Mouse (Mus musculus) forebrain, postnatal 0 days (tissue): ENCODE measurements around the gene Esyt3. TPM values are rescaled to one million over a fixed set of nuclear protein-coding genes. Genes with fewer than 3 reads are reported as not detected.

Source experiments
- ATAC-seq: fragments of 200-750 bp; cut with Nextera tagmentation; 2 replicates; pipeline ENCODE4 v1.8.0; 2017; ENCODE audit warnings: mild to moderate bottlenecking, moderate library complexity
- DNase-seq: peaks from one replicate; pipeline ENCODE4 v3.0.0-alpha.2; 2015
- H3K27ac ChIP-seq: fragments of 300-500 bp; sonication (generic); 2 replicates; pipeline ENCODE4 v1.5.1; 2014; ENCODE audit warnings: low read depth, mild to moderate bottlenecking, antibody characterized with exemption, low read length, moderate library complexity, mixed read lengths
- H3K27me3 ChIP-seq: fragments of 300-500 bp; sonication (generic); 2 replicates; pipeline ENCODE4 v1.6.1; 2014; ENCODE audit warnings: mild to moderate bottlenecking, low read length, mixed read lengths; ENCODE audit not compliant: insufficient read depth
- H3K36me3 ChIP-seq: fragments of 300-500 bp; sonication (generic); 2 replicates; pipeline ENCODE4 v1.6.1; 2014; ENCODE audit warnings: mild to moderate bottlenecking, moderate library complexity; ENCODE audit not compliant: insufficient read depth
- H3K4me1 ChIP-seq: fragments of 300-500 bp; sonication (generic); 2 replicates; pipeline ENCODE4 v1.6.1; 2014; ENCODE audit warnings: antibody characterized with exemption; ENCODE audit not compliant: insufficient read depth
- H3K4me2 ChIP-seq: fragments of 300-500 bp; sonication (generic); 2 replicates; pipeline ENCODE4 v1.6.1; 2014; ENCODE audit warnings: low read depth, mild to moderate bottlenecking, moderate library complexity
- H3K4me3 ChIP-seq: fragments of 300-500 bp; sonication (generic); 2 replicates; pipeline ENCODE4 v1.5.1; 2014; ENCODE audit warnings: low read depth, low read length, mixed read lengths
- H3K9ac ChIP-seq: fragments of 300-500 bp; sonication (generic); 2 replicates; pipeline ENCODE4 v1.6.1; 2014; ENCODE audit warnings: mild to moderate bottlenecking
- H3K9me3 ChIP-seq: fragments of 300-500 bp; sonication (generic); 2 replicates; pipeline ENCODE4 v1.6.1; 2016; ENCODE audit warnings: low read length
- CTCF ChIP-seq: sonication (generic); IDR thresholded peaks from 2 replicates; pipeline ENCODE4 v1.5.1; 2016; ENCODE audit warnings: antibody characterized with exemption, control low read depth, low read depth
- WGBS: fragments of 180-500 bp; shearing (Covaris S2); extraction: QIAGEN DNeasy Blood & Tissue Kit; methylation state at CpG from one replicate; pipeline ENCODE4 v1.1.7; 2014; 5-methylcytosine and 5-hydroxymethylcytosine counted together
- polyA plus RNA-seq: library from polyadenylated mRNA; unstranded; fragments of >200 nt; fragmentation: Nextera tagmentation; extraction: Ambion mirVana; gene quantifications from 2 replicates; pipeline ENCODE4 v1.2.1, GENCODE M21; 2015
- total RNA-seq: library from RNA; depleted of rRNA; stranded (reverse); fragments of >200 nt; gene quantifications from 2 replicates; pipeline ENCODE4 v1.2.3, GENCODE M21; 2014; rRNA removed

Gene Esyt3
- total and polyA plus RNA-seq, 2 experiments from 2014 or later = 1.3 to 4.3 TPM

GRCm38 (mm10) chr9:99319343-99319951 is 38.9 kb downstream of the Esyt3 start:
- DNase-seq = no peak
- WGBS = 67% methylated on average over 8 of the region's 8 CpGs
- Histone ChIP-seq H3K4me3 (no peak overlapping the region), H3K27ac (no peak overlapping the region), H3K4me1 (no peaks in the 10 kb centered on the region), H3K27me3 (no peaks in the 10 kb centered on the region), H3K9me3 (no peaks in the 10 kb centered on the region), H3K36me3 (no peaks in the 10 kb centered on the region), H3K9ac (no peak overlapping the region), H3K4me2 (no peak overlapping the region)
- peak; percentile 45; the same call in 1 of the 2 replicates for ATAC-seq
- TF ChIP-seq CTCF = no peak

- no peak for DNase-seq
- Histone ChIP-seq H3K4me3 (no peak overlapping the region), H3K9ac (no peak overlapping the region), H3K27me3 (no peaks in the 10 kb centered on the region), H3K36me3 (peaks cover 49% of the 10 kb centered on the region), H3K27ac (no peak overlapping the region), H3K4me2 (no peak overlapping the region), H3K9me3 (no peaks in the 10 kb centered on the region), H3K4me1 (no peaks in the 10 kb centered on the region)
- 94% methylated on average over 6 of the region's 6 CpGs for WGBS
- ATAC-seq = no peak
- TF ChIP-seq CTCF = no peak
These were observed 52.1 kb downstream of the Esyt3 start for GRCm38 (mm10) chr9:99306226-99306625.

- DNase-seq (no peak), ATAC-seq (no peak)
- 96% methylated on average over 5 of the region's 5 CpGs for WGBS
- Histone ChIP-seq H3K9me3 (no peaks in the 10 kb centered on the region), H3K27ac (no peak overlapping the region), H3K27me3 (no peaks in the 10 kb centered on the region), H3K9ac (no peak overlapping the region), H3K4me3 (no peak overlapping the region), H3K36me3 (peaks cover 53% of the 10 kb centered on the region), H3K4me2 (no peak overlapping the region), H3K4me1 (no peaks in the 10 kb centered on the region)
- no peak for TF ChIP-seq CTCF
These were observed 54.1 kb downstream of the Esyt3 start for GRCm38 (mm10) chr9:99304296-99304695.

Other genes with a start within 250 kb of the Esyt3 start
- 5.4 and 5.7 TPM in 2 replicates for gene Pik3cb, start 217.9 kb downstream of the Esyt3 start, total RNA-seq
- gene Pik3cb, start 217.9 kb downstream of the Esyt3 start, polyA plus RNA-seq = 2.1 and 2.2 TPM in 2 replicates
- gene Faiml, start 121.3 kb downstream of the Esyt3 start, total RNA-seq = not detected in 2 replicates
- not detected in 2 replicates for gene Faiml, start 121.3 kb downstream of the Esyt3 start, polyA plus RNA-seq
- 30.7 and 38.7 TPM in 2 replicates for gene Cep70, start 115.2 kb downstream of the Esyt3 start, total RNA-seq
- gene Cep70, start 115.2 kb downstream of the Esyt3 start, polyA plus RNA-seq = 39.0 and 49.9 TPM in 2 replicates
- 73.9 and 79.5 TPM in 2 replicates for gene Mras, start 78.8 kb upstream of the Esyt3 start, total RNA-seq
- 56.2 and 68.1 TPM in 2 replicates for gene Mras, start 78.8 kb upstream of the Esyt3 start, polyA plus RNA-seq
- 1.00 and 1.0 TPM in 2 replicates for gene Nme9, start 92.9 kb upstream of the Esyt3 start, total RNA-seq
- 1.4 and 1.5 TPM in 2 replicates for gene Nme9, start 92.9 kb upstream of the Esyt3 start, polyA plus RNA-seq
- gene Armc8, start 210.3 kb upstream of the Esyt3 start, total RNA-seq = 86.5 and 96.3 TPM in 2 replicates
- gene Armc8, start 210.3 kb upstream of the Esyt3 start, polyA plus RNA-seq = 61.0 and 70.6 TPM in 2 replicates
- 22.2 and 31.0 TPM in 2 replicates for gene Dbr1, start 217.2 kb upstream of the Esyt3 start, total RNA-seq
- 26.0 and 31.7 TPM in 2 replicates for gene Dbr1, start 217.2 kb upstream of the Esyt3 start, polyA plus RNA-seq